Mouse (Mus musculus) gastrocnemius, adult 18-20 months (tissue): ENCODE results near the gene Adamtsl1. TPM values are rescaled to one million over a fixed set of nuclear protein-coding genes. Genes with fewer than 3 reads are reported as not detected.
A peak's percentile ranks its signal among the peaks of the same experiment; 100 is the strongest.

Source experiments
- DNase-seq: peaks from one replicate; pipeline ENCODE4 v3.0.0; 2021; ENCODE audit warnings: low spot score
- total RNA-seq, 2 experiments: library from RNA; stranded (reverse); gene quantifications; 2 replicates each; pipeline ENCODE4 v1.2.3; 2021

Gene Adamtsl1
- total RNA-seq, 2 experiments from 2014 or later = 3.2 to 5.6 TPM

DNA sequence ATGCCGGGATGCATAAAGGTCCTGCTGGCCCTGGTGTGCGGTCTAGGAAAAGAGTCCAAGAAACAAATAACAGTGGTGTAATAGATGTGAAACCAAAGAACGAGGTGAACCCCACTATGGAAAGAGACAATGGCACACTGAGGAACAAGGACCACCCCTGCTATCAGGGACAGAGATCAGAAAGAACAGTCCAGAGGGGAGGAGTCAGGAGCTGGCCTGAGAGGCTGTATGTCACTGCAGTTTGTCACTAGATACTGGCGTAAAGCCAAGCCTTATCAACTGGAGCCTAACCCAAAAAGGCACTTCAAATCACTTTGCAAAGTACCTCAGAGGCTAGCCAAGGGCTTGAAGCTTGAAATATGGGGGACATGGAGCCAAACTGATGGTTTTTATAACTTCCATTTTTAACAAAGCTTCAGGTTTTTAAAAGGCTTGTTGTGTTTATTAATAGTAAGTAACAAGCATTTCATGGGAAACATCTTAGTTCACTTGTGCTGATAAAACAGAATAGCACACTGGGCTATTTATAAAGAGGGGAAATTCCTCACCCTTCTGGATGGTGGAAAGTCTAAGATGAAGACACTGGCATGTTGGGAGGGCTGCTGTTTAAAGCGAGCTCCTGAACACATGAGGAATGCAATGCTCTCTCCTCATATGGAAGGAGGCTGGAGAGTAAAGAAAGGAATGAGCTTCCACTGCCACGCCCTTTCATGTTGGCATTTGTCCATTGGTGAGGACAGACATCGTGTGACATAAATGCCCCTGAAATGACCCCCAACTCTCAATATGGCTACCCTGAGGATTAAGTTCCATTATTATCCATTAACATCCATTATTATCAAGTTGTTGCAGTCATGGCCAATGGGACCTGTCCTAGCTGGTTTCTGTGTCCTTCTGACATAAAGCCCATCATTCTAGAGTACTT lies 797.1 kb downstream of the Adamtsl1 start:
- no peak for DNase-seq

DNA sequence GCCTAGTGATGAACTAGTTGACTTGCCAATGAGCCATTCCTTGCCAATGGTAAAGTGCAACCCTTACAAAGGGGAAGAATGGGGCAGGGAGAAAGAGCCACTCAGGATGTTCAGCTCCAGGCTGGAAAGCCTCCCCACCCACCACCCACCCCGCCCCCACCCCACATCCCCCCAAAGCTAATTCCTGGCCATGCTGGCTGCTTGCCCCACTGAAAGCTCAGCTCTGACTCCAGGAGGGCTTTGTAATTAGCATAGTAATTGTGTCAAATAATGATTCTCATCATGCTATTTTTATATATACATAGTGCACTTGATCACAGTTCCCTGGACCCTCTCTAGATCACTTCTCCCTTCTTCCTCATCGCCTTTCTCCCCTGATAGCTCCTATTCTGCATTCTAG lies 798.4 kb downstream of the Adamtsl1 start:
- no peak for DNase-seq

DNA sequence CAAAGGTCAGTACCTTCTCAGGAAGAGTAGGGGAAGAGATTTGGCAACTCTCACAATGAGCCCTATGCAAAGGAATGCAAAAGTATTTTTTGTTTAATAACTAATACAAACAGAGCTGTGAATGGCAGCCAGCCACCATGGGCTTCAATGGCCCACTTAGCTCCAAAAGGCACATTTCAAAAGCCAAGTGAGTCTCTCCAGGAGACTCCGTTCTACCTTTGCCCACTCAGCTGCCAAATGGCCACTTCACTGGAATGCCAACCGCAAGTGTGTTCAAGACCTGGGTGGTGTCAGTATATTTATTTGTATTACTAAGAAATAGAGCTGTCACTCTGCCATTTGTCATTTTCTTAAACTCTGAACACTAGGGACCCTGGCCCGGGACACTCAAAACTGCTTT lies 800.5 kb downstream of the Adamtsl1 start:
- DNase-seq = no peak

DNA sequence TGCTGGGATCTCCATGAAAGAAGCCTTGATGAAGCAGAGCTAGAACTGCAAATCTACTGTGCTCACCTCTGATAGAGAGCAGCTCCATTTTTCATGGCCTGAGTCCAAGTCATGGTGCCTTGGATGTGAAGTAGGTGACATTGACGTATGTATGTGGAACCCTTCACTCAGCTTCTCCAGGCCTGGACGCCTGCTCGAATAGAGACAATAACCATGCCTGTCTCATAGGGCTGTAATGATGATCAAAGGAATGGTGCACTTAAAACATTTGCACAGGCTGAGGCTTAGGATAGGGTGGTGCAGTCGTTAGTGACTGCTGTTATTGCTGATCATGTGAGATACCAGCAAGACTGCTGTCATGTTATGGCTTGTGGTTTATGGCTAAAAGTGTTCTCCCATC lies 801.1 kb downstream of the Adamtsl1 start:
- no peak for DNase-seq

DNA sequence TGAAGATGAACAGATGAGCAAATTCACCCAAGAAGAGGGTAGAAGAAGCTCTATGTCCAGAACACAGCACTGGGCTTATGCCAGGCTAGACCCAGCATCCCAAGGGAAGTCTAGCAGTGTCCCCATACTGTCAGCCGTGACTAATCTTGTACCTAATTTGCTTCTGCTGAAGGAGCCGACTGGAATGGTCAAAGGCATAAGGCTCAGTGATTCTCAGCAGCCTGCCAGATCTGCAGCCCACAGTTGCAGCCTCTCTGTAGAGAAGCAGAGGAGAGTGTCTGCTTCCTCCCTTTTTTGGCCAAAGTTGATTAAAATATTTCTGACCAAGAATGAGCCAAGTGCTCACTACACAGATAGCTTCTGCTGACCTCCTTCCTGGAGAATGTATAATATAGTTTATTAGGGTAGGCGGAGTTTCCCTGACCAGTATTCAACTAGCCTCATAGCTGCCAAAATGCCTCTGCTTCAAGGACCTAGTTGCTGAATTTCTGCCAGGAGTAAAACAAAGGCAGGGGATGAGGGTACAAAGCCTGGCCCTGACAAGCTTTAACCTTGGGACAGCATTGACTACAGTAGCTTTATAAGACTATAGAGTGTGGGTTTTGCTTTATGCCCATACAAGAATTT lies 804.1 kb downstream of the Adamtsl1 start:
- no peak for DNase-seq

DNA sequence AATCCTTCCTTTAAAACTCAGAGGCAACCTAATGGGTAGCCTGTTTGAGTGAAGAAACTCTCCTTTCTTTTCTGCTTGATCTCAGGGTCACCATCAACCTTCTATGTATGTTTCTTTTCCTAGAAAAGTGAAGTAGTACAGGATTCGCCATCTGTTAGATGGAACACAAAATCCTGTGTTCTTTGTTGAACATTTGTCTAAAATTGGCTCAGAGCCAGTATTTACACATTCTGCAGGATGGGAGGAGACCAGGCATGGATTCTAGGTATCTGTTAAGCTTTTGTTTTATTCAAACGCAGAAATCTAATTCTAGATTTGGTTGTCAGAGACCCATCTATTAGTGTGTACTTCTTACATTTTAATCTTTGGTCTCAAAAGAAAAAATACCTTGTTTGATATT lies 811.4 kb downstream of the Adamtsl1 start:
- no peak for DNase-seq

DNA sequence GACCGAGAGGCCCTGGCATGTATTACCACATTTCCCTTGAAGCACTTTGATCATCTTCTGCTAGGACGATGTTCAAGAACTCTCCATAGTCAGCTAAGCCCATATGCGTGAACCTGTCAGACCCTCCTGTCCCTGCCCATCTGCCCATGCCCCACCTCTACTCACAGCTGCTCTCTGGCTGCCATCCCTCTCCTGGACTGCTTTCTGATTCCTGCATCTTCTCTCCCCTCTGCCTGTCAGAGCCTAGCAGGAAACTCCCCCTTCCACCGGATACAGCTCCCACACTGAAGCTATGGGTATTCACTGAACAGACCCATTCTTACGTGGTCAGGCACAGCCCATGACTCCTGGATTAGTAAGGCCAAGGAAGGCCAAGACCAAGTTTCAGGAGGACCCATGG lies 812.0 kb downstream of the Adamtsl1 start:
- DNase-seq = no peak

DNA sequence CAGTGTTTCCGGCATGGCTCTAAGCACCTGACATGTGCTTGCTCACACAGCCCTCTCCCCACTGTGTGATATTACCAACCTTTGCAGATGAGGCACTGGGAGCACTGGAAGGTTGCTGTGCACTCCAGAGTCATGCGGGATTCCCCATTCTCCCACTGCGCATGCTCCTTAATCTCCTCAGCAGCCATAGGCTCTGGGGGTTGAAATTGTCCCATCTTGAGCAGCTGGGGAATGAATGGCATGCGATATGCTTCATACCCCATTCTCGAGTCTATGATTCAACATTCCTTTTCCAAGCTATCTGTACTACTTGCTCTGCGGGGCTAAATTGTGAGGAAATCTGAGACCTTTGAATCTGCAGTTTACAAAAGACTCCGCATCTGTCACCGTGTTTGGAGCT lies 812.7 kb downstream of the Adamtsl1 start:
- no peak for DNase-seq

DNA sequence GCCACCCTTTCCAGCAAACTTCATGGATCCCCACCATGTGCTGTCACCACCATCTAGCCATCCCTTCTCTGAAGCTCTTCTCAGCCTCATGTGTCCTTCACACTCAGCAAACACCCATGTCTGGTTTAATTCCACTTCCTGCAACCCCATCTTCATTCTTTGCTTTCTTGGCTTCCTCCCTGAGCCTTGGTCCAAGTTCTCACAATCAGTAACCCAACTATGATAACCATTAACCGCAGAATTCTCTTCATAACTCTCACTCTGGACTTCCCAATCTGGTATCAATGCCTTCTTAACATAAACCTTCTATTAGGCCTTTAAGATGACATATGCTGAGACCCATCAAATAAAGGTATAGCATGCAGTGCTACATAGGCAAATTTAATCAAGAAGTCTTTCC lies 815.5 kb downstream of the Adamtsl1 start:
- no peak for DNase-seq

DNA sequence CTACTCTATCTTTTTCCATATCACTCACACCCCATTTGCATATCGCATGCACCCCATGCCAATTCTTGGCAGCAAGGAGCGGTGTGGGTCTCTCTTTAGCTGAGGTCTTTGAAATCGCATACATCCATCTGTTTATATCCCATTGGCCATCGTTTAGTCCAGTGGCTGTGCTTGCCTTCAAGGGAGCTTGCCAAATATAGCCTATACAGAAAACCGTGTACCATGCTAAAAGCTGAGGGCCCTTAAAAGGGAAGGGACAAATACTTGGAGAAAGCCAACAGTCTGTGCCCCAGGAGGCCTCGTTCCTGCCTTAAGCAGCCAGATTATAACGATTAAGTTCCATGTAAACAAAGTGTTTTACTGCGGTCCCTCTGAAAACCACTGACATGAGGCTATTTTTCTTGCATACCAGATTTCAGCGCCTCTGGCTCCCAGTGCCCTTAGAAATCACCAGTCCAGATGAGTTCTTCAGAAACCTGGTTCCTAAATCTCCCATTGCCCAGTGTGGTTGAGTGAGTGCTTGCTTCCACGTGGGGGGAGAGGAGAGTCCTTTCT lies 822.0 kb downstream of the Adamtsl1 start:
- no peak for DNase-seq

DNA sequence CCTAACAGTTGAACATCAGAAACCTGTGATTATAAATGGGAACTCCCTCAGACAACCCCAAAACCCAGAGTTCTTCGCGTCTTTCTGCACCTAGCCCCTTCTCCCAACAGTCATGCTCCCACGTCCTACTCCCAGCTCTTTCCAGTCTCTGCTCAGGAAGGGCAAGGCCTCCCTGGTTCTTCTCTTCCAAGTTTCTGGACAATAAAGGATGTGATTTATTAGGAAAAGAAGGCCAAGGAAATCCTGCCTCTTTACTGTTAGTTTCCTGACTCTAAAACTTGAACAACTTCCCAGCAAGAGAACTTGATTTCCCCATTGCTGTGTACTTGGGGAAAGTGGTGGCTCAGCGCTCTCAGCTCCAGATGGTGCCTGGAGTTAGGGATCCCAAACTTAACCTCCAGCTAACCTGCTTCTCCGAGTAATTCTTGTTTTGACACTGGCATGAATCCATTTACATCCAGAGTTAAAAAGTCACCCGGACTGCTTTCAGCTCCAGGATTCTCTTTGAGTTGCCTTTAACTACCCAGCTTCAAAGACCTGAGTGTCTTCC lies 823.3 kb downstream of the Adamtsl1 start:
- DNase-seq = no peak

DNA sequence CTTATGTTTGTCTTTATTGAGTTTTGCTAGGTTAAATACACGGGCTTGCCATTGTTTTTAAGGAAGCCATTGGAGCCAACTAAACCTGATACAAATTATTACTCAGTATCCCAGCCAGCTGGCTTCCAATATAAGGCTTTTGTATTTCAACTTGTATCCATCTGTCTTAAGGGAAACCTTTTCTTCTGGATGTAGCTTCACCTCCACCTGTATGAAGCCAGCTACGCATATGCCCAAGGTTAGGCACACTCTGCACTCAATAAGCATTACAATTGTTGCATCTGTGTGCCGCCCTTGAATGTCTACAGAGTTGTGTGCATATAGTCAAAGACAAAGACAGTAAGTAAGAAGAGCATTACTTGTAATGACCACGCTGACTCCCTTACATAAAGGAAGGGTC lies 835.4 kb downstream of the Adamtsl1 start:
- DNase-seq = no peak

DNA sequence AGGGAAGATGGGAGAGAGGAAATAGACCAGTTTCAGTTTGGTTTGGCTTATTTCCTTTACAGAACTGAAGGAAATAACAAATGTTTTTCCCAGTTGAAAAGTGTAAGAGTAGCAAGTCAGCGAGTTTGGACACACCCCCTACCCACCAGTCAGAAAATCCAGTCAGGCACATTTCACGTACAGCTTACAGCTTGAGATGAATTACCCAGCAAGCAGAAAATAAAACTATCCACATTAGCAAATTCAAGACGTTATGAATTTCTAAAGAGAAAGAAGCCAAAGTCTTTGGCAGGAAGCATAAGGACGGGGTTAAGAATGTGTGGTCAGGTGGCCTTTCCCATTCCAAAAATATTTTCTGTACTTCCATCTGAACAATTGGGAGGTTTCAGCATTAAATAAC lies 838.1 kb downstream of the Adamtsl1 start:
- no peak for DNase-seq

DNA sequence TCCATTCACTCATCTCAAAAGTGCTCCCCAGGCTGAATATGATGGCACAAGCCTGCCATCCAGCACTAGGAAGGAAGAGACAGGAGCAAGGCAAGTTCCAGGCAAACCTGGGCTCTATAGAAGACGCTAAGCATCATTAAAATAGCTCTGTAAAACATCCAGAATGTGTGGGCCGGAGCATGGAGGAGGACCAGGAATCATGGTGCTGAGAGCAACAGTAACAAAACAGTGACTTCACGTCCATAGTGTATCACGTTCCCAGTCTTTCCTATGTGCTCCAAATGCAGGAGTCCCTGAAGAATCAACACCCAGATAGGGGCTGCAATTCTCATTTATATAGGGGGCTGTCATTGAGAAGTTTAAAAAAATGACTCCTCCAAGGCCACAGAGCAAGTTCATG lies 839.6 kb downstream of the Adamtsl1 start:
- DNase-seq = no peak

DNA sequence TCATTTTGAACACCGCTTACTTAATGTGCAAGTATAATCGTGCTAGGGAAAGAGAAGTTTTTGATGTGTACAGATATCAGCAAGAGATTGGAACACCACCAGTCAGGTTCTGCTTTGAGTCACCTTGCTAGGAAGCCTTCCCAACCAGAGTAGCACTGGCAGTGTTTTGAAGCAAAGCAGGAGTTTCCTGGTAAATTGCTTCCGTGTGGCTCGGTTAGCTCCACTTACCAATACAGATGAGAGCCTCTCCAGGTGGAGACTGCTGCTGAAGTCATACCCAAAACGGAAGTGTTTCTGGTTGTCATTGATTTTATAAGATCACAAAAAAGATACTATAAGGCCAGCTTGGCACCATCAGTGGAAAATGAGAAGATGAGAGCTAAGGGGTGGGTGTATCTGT lies 845.4 kb downstream of the Adamtsl1 start:
- peak; percentile 22 for DNase-seq

DNA sequence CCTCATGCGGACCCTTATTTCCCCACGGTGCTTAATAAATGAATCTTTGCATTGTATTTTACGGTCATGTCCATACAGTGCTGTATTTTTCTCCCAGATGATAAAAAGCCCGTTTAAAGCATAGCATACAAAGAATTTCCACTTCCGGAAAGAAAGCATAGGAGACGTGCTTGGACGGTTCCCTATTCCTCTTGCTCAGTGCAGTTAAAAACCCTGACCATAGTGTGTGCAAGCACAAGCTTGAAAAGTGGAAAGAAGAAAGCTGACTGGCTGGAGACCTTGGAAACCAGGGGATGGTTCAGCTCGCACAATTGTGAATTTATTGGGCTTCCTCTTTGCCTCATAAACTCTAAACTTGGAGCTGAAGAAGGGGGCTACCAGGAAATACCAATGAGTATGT lies 855.1 kb downstream of the Adamtsl1 start:
- no peak for DNase-seq

DNA sequence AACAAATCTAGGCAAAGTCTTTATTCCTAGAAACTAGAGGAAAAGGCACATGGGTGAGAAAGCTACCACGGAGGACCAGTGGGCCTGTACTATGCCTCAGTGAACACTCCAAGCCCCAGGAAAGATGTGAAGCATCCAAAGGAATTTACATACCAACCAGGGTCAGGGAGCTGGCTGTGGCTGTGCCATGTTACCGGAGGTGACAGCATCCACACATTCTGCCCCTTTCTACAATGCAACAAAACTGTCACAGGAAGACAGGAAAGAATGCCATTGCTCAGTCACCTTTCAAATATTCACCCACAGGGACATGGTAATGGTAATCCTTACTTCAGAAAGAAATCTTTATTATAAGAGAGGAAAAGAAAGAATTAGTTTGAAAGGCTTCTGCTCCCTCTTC lies 859.2 kb downstream of the Adamtsl1 start:
- DNase-seq = no peak

DNA sequence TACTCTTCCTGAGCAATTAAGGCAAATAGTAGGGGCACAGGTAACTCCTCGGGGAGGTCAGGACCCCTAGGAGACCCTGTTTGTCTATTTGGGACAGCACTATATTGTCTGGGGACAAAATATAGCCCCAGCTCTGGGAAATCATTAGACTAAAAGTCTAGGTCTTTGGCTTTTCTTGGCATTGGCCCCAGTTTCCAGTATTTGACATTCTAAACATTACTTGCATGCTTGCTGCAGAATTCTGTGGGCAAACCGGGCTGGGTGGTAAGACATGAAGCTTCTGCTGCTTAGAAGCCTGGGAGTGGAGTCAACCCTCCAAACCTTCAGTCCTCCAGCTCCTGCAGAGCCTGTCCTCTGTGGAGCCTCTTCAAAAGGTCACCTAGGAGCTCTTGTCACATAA lies 869.2 kb downstream of the Adamtsl1 start:
- no peak for DNase-seq

DNA sequence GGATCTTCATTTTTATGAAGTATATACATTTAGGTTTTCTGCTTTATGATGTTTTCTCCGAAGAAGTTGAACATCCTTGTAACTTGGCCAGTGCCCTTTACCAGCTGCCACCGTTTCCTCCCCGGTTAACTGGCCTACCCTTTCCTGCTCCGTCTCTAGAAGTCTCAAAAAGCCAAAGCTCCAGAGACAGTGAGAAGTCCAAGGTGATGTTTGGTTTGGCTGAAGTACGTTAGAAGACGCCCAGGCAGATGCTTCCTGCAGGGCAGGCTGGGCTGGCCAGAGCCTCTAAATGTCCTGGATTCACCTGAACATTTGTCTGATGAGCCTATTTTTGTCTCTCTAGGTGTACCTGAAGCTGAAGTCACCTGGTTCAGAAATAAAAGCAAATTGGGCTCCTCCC lies 871.1 kb downstream of the Adamtsl1 start:
- no peak for DNase-seq

DNA sequence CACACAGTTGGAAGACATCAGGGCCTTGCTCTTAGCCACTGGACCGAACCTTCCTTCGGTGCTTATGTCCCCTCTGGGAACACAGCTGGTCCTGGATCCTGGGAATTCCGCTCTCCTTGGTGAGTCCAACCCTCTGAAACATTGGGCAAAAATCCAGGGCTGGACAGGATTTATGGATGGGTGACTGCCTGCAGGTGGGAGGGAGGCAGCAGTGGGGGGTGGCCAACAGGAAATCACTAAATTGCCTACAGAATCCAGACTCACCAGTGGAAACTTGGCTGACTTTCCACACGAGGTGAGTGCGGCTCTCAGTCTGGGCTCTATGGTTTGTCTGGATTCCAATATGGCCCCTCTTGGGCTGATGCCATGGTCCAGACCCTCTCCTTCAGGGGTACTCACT lies 874.5 kb downstream of the Adamtsl1 start:
- DNase-seq = peak; percentile 50

DNA sequence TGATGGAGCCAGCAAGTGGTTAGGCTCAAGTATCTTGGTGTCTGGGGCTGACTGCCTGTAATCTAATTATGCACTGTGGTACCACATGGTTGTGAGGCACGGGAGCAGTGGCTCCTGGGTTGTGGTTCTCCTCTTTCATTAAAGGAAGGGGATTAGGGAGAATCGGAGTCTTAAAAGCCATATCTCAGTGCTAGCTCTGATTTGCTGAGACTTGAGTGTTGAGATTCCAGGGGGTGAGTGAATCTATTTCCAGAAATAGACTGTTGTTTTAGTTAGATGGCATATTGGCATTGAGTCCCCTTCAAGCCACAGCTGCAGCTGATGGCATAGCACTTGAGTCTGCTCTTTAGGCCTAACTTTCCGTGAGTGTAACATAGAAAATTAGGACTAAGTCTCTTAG lies 877.2 kb downstream of the Adamtsl1 start:
- DNase-seq = no peak

DNA sequence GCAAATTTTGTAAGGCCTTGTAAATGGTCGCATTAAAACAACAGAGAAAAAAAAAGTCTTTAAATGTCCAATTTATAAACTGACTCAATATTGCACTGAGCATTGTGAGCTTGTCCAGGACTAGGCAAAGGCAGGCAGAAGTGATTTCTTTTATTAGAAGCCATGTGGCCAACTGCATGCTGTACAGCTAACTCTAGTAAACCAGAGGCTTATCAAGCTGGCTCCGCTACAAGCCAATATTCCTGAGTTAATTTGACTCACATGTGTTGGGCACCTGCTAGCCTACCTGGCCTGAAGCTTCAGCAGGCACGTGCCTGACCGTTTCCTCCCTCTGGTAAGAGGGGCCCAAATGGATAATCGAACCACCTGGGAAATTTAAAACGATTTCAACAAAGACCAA lies 881.7 kb downstream of the Adamtsl1 start:
- no peak for DNase-seq
